Mouse (Mus musculus) kidney, postnatal 0 days (tissue): Measurements from ENCODE around the gene Slc13a3. TPM values are rescaled to one million over a fixed set of nuclear protein-coding genes. Genes with fewer than 3 reads are reported as not detected.
"Not testable (repeated sequence)": the region's sequence is repeated elsewhere in the genome, so short reads cannot be mapped to it uniquely, and the experiment has no call there.

Experiments used
- ATAC-seq: fragments of 200-750 bp; cut with Nextera tagmentation; replicated peaks from 2 replicates; pipeline ENCODE4 v1.8.0; 2017; ENCODE audit warnings: low read depth, moderate number of reproducible peaks, moderate TSS enrichment, moderate library complexity; ENCODE audit not compliant: low FRiP score
- DNase-seq: peaks from one replicate; pipeline ENCODE4 v3.0.0-alpha.2; 2016; ENCODE audit warnings: low spot score
- H3K27ac ChIP-seq: fragments of 300-500 bp; sonication (generic); 2 replicates; pipeline ENCODE4 v1.5.1; 2014; ENCODE audit warnings: mild to moderate bottlenecking
- H3K27me3 ChIP-seq: fragments of 300-500 bp; sonication (generic); 2 replicates; pipeline ENCODE4 v1.6.1; 2014; ENCODE audit warnings: low read length, mixed read lengths; ENCODE audit not compliant: insufficient read depth
- H3K36me3 ChIP-seq: fragments of 300-500 bp; sonication (generic); 2 replicates; pipeline ENCODE4 v1.6.1; 2014; ENCODE audit warnings: low read length, mixed read lengths; ENCODE audit not compliant: insufficient read depth
- H3K4me1 ChIP-seq: fragments of 300-500 bp; sonication (generic); replicated peaks from 2 replicates; pipeline ENCODE4 v1.6.1; 2014; ENCODE audit warnings: antibody characterized with exemption, low read length, mixed read lengths; ENCODE audit not compliant: insufficient read depth
- H3K4me2 ChIP-seq: fragments of 300-500 bp; sonication (generic); 2 replicates; pipeline ENCODE4 v1.6.1; 2014; ENCODE audit warnings: mild to moderate bottlenecking, low read length, moderate library complexity, mixed read lengths
- H3K4me3 ChIP-seq: fragments of 300-500 bp; sonication (generic); replicated peaks from 2 replicates; pipeline ENCODE4 v1.5.1; 2014; ENCODE audit warnings: low read depth, low read length
- H3K9ac ChIP-seq: fragments of 300-500 bp; sonication (generic); 2 replicates; pipeline ENCODE4 v1.6.1; 2014; ENCODE audit warnings: low read depth, low read length
- H3K9me3 ChIP-seq: fragments of 300-500 bp; sonication (generic); replicated peaks from 2 replicates; pipeline ENCODE4 v1.6.1; 2016; ENCODE audit warnings: low read length, inconsistent platforms, mixed read lengths
- CTCF ChIP-seq: IDR thresholded peaks from 2 replicates; pipeline ENCODE4 v1.5.1; 2016; ENCODE audit warnings: antibody characterized with exemption, low read depth, mild to moderate bottlenecking, moderate library complexity
- WGBS: fragments of 180-500 bp; shearing (Covaris S2); extraction: QIAGEN DNeasy Blood & Tissue Kit; methylation state at CpG from one replicate; pipeline ENCODE4 v1.1.7; 2014; 5-methylcytosine and 5-hydroxymethylcytosine counted together
- polyA plus RNA-seq: library from polyadenylated mRNA; unstranded; fragments of >200 nt; fragmentation: Nextera tagmentation; extraction: Ambion mirVana; gene quantifications from 2 replicates; pipeline ENCODE4 v1.2.1, GENCODE M21; 2015

Slc13a3 gene
- 8.3 and 9.7 TPM in 2 replicates for polyA plus RNA-seq

GRCm38 (mm10) chr2:165473003-165473402, at the start of gene Slc13a3:
Gene Slc13a3 (minus strand): TSS chr2:165473230.
- Histone ChIP-seq H3K4me1 (no peaks in the 10 kb centered on the region; the same call in 1 of the 2 replicates), H3K4me3 (0 out of 2 replicates have a peak within 1 kb of the TSS, but pooled peaks have one; percentile 0), H3K9ac (0 out of 2 replicates have a peak within 1 kb of the TSS, but pooled peaks have one; percentile 1), H3K36me3 (no peaks in the 10 kb centered on the region), H3K27ac (no peak within 1 kb of the TSS), H3K27me3 (peaks cover 13% of the 10 kb centered on the region; the same call in 1 of the 2 replicates), H3K4me2 (peak within 1 kb of the TSS; percentile 42), H3K9me3 (no peaks in the 10 kb centered on the region)
- TF ChIP-seq CTCF: no peak
- 1% methylated on average over 29 of the region's 35 CpGs for WGBS
- ATAC-seq: 0 out of 2 replicates have a peak, but pooled peaks have one; percentile 41
- peak; percentile 47 for DNase-seq

GRCm38 (mm10) chr2:165515178-165515728, 42.2 kb upstream of the Slc13a3 start:
- 87% methylated on average over 20 of the region's 20 CpGs for WGBS
- DNase-seq: no peak
- no peak for TF ChIP-seq CTCF

GRCm38 (mm10) chr2:165512870-165513600, 40.0 kb upstream of the Slc13a3 start:
- ATAC-seq: peak; percentile 61
- 15% methylated on average over 11 of the region's 11 CpGs for WGBS
- Histone ChIP-seq H3K4me1 (peaks cover 11% of the 10 kb centered on the region), H3K4me2 (peak overlapping the region; percentile 7; the same call in 1 of the 2 replicates), H3K36me3 (0 out of 2 replicates have a peak, but pooled peaks cover 7% of the 10 kb centered on the region), H3K27me3 (no peaks in the 10 kb centered on the region), H3K9me3 (no peaks in the 10 kb centered on the region), H3K4me3 (no peak overlapping the region), H3K27ac (peak overlapping the region; percentile 42; the same call in 1 of the 2 replicates), H3K9ac (0 out of 2 replicates have a peak overlapping the region, but pooled peaks have one; percentile 24)
- peak; percentile 76 for DNase-seq
- TF ChIP-seq CTCF: no peak

More at GRCm38 (mm10) chr2:165515178-165515728, 42.2 kb upstream of the Slc13a3 start:
- Histone ChIP-seq H3K27me3 (no peaks in the 10 kb centered on the region), H3K9ac (no peak overlapping the region), H3K27ac (no peak overlapping the region), H3K36me3 (0 out of 2 replicates have a peak, but pooled peaks cover 7% of the 10 kb centered on the region), H3K4me2 (no peak overlapping the region), H3K9me3 (no peaks in the 10 kb centered on the region), H3K4me1 (peaks cover 11% of the 10 kb centered on the region), H3K4me3 (no peak overlapping the region)
- ATAC-seq: 0 out of 2 replicates have a peak, but pooled peaks have one; percentile 18

GRCm38 (mm10) chr2:165512426-165512825, 39.4 kb upstream of the Slc13a3 start:
- H3K9me3 ChIP-seq: no peaks in the 10 kb centered on the region
- WGBS: 12% methylated on average over 7 of the region's 7 CpGs
- no peaks in the 10 kb centered on the region for H3K27me3 ChIP-seq
- no peak overlapping the region for H3K4me3 ChIP-seq
- no peak for TF ChIP-seq CTCF
- H3K27ac ChIP-seq: peak overlapping the region; percentile 42; the same call in 1 of the 2 replicates
- H3K9ac ChIP-seq: no peak overlapping the region
- ATAC-seq (0 out of 2 replicates have a peak, but pooled peaks have one; percentile 19), DNase-seq (peak; percentile 77)
- 0 out of 2 replicates have a peak, but pooled peaks cover 7% of the 10 kb centered on the region for H3K36me3 ChIP-seq
- peaks cover 11% of the 10 kb centered on the region for H3K4me1 ChIP-seq
- peak overlapping the region; percentile 7; the same call in 1 of the 2 replicates for H3K4me2 ChIP-seq

GRCm38 (mm10) chr2:165511530-165511929, 38.5 kb upstream of the Slc13a3 start:
- DNase-seq: peak; percentile 16
- H3K9ac ChIP-seq, ATAC-seq, H3K9me3 ChIP-seq, H3K4me3 ChIP-seq, H3K27ac ChIP-seq, H3K36me3 ChIP-seq, H3K4me2 ChIP-seq, H3K27me3 ChIP-seq: not testable (repeated sequence)
- WGBS: 80% methylated on average over 4 of the region's 4 CpGs
- peaks cover 11% of the 10 kb centered on the region for H3K4me1 ChIP-seq
- peak; percentile 18; the same call in 1 of the 2 replicates for TF ChIP-seq CTCF

- H3K9me3 ChIP-seq, H3K27me3 ChIP-seq, H3K4me2 ChIP-seq, ATAC-seq, H3K36me3 ChIP-seq, H3K9ac ChIP-seq, H3K27ac ChIP-seq, H3K4me3 ChIP-seq, DNase-seq: not testable (repeated sequence)
- H3K4me1 ChIP-seq: peaks cover 11% of the 10 kb centered on the region
- 57% methylated on average over 2 of the region's 2 CpGs for WGBS
These were observed 38.0 kb upstream of the Slc13a3 start for GRCm38 (mm10) chr2:165510914-165511458.
